Mouse (Mus musculus): ENCODE results near the gene Carmil1. TPM values are rescaled to one million over a fixed set of nuclear protein-coding genes. Genes with fewer than 3 reads are reported as not detected.

Gene Carmil1
- polyA plus RNA-seq, 1 experiment from 2014 or later, result 51.6 TPM

- Histone ChIP-seq H3K27me3 (no peaks in the 10 kb centered on the region), H3K4me1 (0 out of 2 replicates have a peak, but pooled peaks cover 3% of the 10 kb centered on the region), H3K27ac (no peak overlapping the region), H3K9me3 (replicated peaks) (no peaks in the 10 kb centered on the region), H3K4me2 (no peak overlapping the region), H3K36me3 (peaks cover 14% of the 10 kb centered on the region), H3K9ac (no peak overlapping the region), H3K4me3 (replicated peaks) (no peak overlapping the region)
- WGBS, result 81% methylated on average over 4 of the region's 4 CpGs
- no peak for ATAC-seq (replicated peaks; ENCODE audit: low FRiP score)
Observed at GRCm38 (mm10) chr13:24159972-24160371, 120.6 kb downstream of the Carmil1 start.

- no peak overlapping the region for H3K4me2 ChIP-seq
- no peak overlapping the region for H3K27ac ChIP-seq
- ATAC-seq (replicated peaks; ENCODE audit: low FRiP score), result peak; percentile 83
- peaks cover 8% of the 10 kb centered on the region for H3K36me3 ChIP-seq
- H3K27me3 ChIP-seq, result no peaks in the 10 kb centered on the region
- 83% methylated on average over 8 of the region's 8 CpGs for WGBS
- no peaks in the 10 kb centered on the region for H3K9me3 ChIP-seq (replicated peaks)
- H3K4me1 ChIP-seq, result 0 out of 2 replicates have a peak, but pooled peaks cover 3% of the 10 kb centered on the region
- H3K4me3 ChIP-seq (replicated peaks), result no peak overlapping the region
- H3K9ac ChIP-seq, result no peak overlapping the region
Observed at GRCm38 (mm10) chr13:24159190-24159965, 121.2 kb downstream of the Carmil1 start.

GRCm38 (mm10) chr13:24157560-24158011, 123.0 kb downstream of the Carmil1 start:
- peaks cover 3% of the 10 kb centered on the region; the same call in 1 of the 2 replicates for H3K36me3 ChIP-seq
- no peak overlapping the region for H3K4me2 ChIP-seq
- H3K4me3 ChIP-seq (replicated peaks), result no peak overlapping the region
- 92% methylated on average over 10 of the region's 10 CpGs for WGBS
- no peak overlapping the region for H3K27ac ChIP-seq
- H3K27me3 ChIP-seq, result no peaks in the 10 kb centered on the region
- ATAC-seq (replicated peaks; ENCODE audit: low FRiP score), result no peak
- H3K4me1 ChIP-seq, result 0 out of 2 replicates have a peak, but pooled peaks cover 3% of the 10 kb centered on the region
- no peaks in the 10 kb centered on the region for H3K9me3 ChIP-seq (replicated peaks)
- no peak overlapping the region for H3K9ac ChIP-seq

GRCm38 (mm10) chr13:24155190-24155589, 125.4 kb downstream of the Carmil1 start:
- no peak for ATAC-seq (replicated peaks; ENCODE audit: low FRiP score)
- Histone ChIP-seq H3K36me3 (peaks cover 4% of the 10 kb centered on the region; the same call in 1 of the 2 replicates), H3K4me1 (0 out of 2 replicates have a peak, but pooled peaks cover 7% of the 10 kb centered on the region), H3K4me3 (replicated peaks) (no peak overlapping the region), H3K4me2 (no peak overlapping the region), H3K27ac (no peak overlapping the region), H3K9ac (no peak overlapping the region), H3K27me3 (no peaks in the 10 kb centered on the region), H3K9me3 (replicated peaks) (no peaks in the 10 kb centered on the region)
- WGBS, result 43% methylated on average over 6 of the region's 6 CpGs

- ATAC-seq (replicated peaks; ENCODE audit: low FRiP score), result no peak
- Histone ChIP-seq H3K9ac (no peak overlapping the region), H3K4me1 (0 out of 2 replicates have a peak, but pooled peaks cover 7% of the 10 kb centered on the region), H3K27me3 (no peaks in the 10 kb centered on the region), H3K4me3 (replicated peaks) (no peak overlapping the region), H3K36me3 (peaks cover 4% of the 10 kb centered on the region; the same call in 1 of the 2 replicates), H3K27ac (no peak overlapping the region), H3K9me3 (replicated peaks) (no peaks in the 10 kb centered on the region), H3K4me2 (no peak overlapping the region)
- WGBS, result 56% methylated on average over 10 of the region's 10 CpGs
Observed at GRCm38 (mm10) chr13:24154281-24155061, 126.1 kb downstream of the Carmil1 start.

GRCm38 (mm10) chr13:24152610-24153009, 128.0 kb downstream of the Carmil1 start:
- H3K4me3 ChIP-seq (replicated peaks), result no peak overlapping the region
- no peaks in the 10 kb centered on the region for H3K27me3 ChIP-seq
- H3K9me3 ChIP-seq (replicated peaks), result no peaks in the 10 kb centered on the region
- H3K36me3 ChIP-seq, result peaks cover 8% of the 10 kb centered on the region; the same call in 1 of the 2 replicates
- no peak for ATAC-seq (replicated peaks; ENCODE audit: low FRiP score)
- H3K9ac ChIP-seq, result no peak overlapping the region
- 85% methylated on average over 7 of the region's 7 CpGs for WGBS
- no peak overlapping the region for H3K4me2 ChIP-seq
- H3K27ac ChIP-seq, result no peak overlapping the region
- H3K4me1 ChIP-seq, result 0 out of 2 replicates have a peak, but pooled peaks cover 7% of the 10 kb centered on the region

GRCm38 (mm10) chr13:24151335-24151734, 129.3 kb downstream of the Carmil1 start:
- H3K36me3 ChIP-seq, result peaks cover 15% of the 10 kb centered on the region; the same call in 1 of the 2 replicates
- H3K27me3 ChIP-seq, result no peaks in the 10 kb centered on the region
- no peak overlapping the region for H3K4me2 ChIP-seq
- no peaks in the 10 kb centered on the region for H3K9me3 ChIP-seq (replicated peaks)
- ATAC-seq (replicated peaks; ENCODE audit: low FRiP score), result peak; percentile 64
- H3K4me1 ChIP-seq, result 0 out of 2 replicates have a peak, but pooled peaks cover 7% of the 10 kb centered on the region
- WGBS, result 47% methylated on average over 6 of the region's 6 CpGs
- H3K27ac ChIP-seq, result 0 out of 2 replicates have a peak overlapping the region, but pooled peaks have one; percentile 32
- no peak overlapping the region for H3K4me3 ChIP-seq (replicated peaks)
- no peak overlapping the region for H3K9ac ChIP-seq

GRCm38 (mm10) chr13:24148549-24148948, 132.0 kb downstream of the Carmil1 start:
- WGBS, result 68% methylated on average over 1 of the region's 1 CpGs
- Histone ChIP-seq H3K9me3 (replicated peaks) (no peaks in the 10 kb centered on the region), H3K4me3 (replicated peaks) (no peak overlapping the region), H3K9ac (no peak overlapping the region), H3K4me1 (0 out of 2 replicates have a peak, but pooled peaks cover 4% of the 10 kb centered on the region), H3K36me3 (peaks cover 15% of the 10 kb centered on the region; the same call in 1 of the 2 replicates), H3K4me2 (no peak overlapping the region), H3K27ac (no peak overlapping the region), H3K27me3 (no peaks in the 10 kb centered on the region)
- no peak for ATAC-seq (replicated peaks; ENCODE audit: low FRiP score)

GRCm38 (mm10) chr13:24147006-24147405, 133.6 kb downstream of the Carmil1 start:
- 80% methylated on average over 3 of the region's 3 CpGs for WGBS
- Histone ChIP-seq H3K4me3 (replicated peaks) (no peak overlapping the region), H3K9ac (no peak overlapping the region), H3K36me3 (peaks cover 11% of the 10 kb centered on the region; the same call in 1 of the 2 replicates), H3K9me3 (replicated peaks) (no peaks in the 10 kb centered on the region), H3K4me2 (no peak overlapping the region), H3K4me1 (0 out of 2 replicates have a peak, but pooled peaks cover 4% of the 10 kb centered on the region), H3K27ac (no peak overlapping the region), H3K27me3 (no peaks in the 10 kb centered on the region)
- ATAC-seq (replicated peaks; ENCODE audit: low FRiP score), result no peak

GRCm38 (mm10) chr13:24146541-24146940, 134.1 kb downstream of the Carmil1 start:
- no peak for ATAC-seq (replicated peaks; ENCODE audit: low FRiP score)
- H3K9me3 ChIP-seq (replicated peaks), result no peaks in the 10 kb centered on the region
- WGBS, result 87% methylated on average over 5 of the region's 5 CpGs

GRCm38 (mm10) chr13:24144858-24145257, 135.7 kb downstream of the Carmil1 start:
- H3K9ac ChIP-seq, result no peak overlapping the region
- WGBS, result 72% methylated on average over 4 of the region's 4 CpGs
- no peaks in the 10 kb centered on the region for H3K4me1 ChIP-seq
- no peaks in the 10 kb centered on the region for H3K9me3 ChIP-seq (replicated peaks)
- H3K36me3 ChIP-seq, result peaks cover 20% of the 10 kb centered on the region
- no peaks in the 10 kb centered on the region for H3K27me3 ChIP-seq
- no peak overlapping the region for H3K4me3 ChIP-seq (replicated peaks)
- no peak overlapping the region for H3K27ac ChIP-seq
- ATAC-seq (replicated peaks; ENCODE audit: low FRiP score), result no peak
- H3K4me2 ChIP-seq, result no peak overlapping the region

More at GRCm38 (mm10) chr13:24146541-24146940, 134.1 kb downstream of the Carmil1 start:
- Histone ChIP-seq H3K4me1 (0 out of 2 replicates have a peak, but pooled peaks cover 2% of the 10 kb centered on the region), H3K4me3 (replicated peaks) (no peak overlapping the region), H3K4me2 (no peak overlapping the region), H3K36me3 (peaks cover 16% of the 10 kb centered on the region), H3K9ac (no peak overlapping the region), H3K27me3 (no peaks in the 10 kb centered on the region), H3K27ac (no peak overlapping the region)

All from kidney, embryonic 15.5 days (tissue).